Mouse (Mus musculus): ENCODE data around the gene Gtf2i.

DNA sequence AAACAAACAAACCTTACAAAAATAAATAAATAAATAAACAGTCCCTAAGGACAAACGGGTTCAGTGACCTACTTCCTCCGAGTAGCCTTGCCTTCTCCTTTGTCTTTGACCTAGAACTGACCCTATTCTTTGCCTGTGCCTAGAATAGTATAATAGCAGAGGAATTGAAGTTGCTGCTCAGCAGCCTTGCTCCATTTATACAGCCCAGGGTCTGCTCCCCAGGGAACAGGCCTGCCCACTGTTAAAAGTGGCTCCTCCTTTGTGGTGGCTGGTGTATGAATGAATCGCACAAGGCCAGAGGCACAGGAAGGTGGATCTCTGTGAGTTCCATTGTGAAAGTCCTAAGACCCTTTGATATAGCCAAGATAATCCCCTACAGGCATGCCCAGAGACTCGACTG is 14.8 kb upstream of the Gtf2i start:
- no peak for TF ChIP-seq MAZ (IDR thresholded peaks at IDR 0.05; ENCODE audit: low read depth, low read length)
- no peak for TF ChIP-seq POLR2A (IDR thresholded peaks at IDR 0.05; ENCODE audit: low read depth, low read length)
- no peak for TF ChIP-seq NRF1 (IDR thresholded peaks at IDR 0.05; ENCODE audit: low read depth, low read length)
- TF ChIP-seq MAFK (IDR thresholded peaks at IDR 0.05; ENCODE audit: insufficient replicate concordance, low read length): no peak
- TF ChIP-seq CTCF (conservative IDR thresholded peaks at IDR 0.05 in 1 of 2, IDR thresholded peaks at IDR 0.05 in 1 of 2; ENCODE audit: low read depth in 2 of 2, low read length in 2 of 2): no peak
- no peak for TF ChIP-seq ZC3H11A (IDR thresholded peaks at IDR 0.05; ENCODE audit: low read depth, low read length)
- no peak for TF ChIP-seq ELF1 (IDR thresholded peaks at IDR 0.05; ENCODE audit: low read depth, low read length)
- TF ChIP-seq JUND (conservative IDR thresholded peaks at IDR 0.05; ENCODE audit: low read depth, low read length): no peak
- TF ChIP-seq UBTF (IDR thresholded peaks at IDR 0.05; ENCODE audit: low read depth, low read length): no peak
- TF ChIP-seq E2F4 (IDR thresholded peaks at IDR 0.05; ENCODE audit: insufficient replicate concordance, low read depth, low read length): no peak

Measured in CH12.LX (cell line).